ENCODE assay signal across 20 mouse cellular contexts in genomic region chr6:120945510-120945909, GRCm38 (mm10). TPM values are rescaled to one million over a fixed set of nuclear protein-coding genes. Genes with fewer than 3 reads are reported as not detected.
DNase-seq lines count a peak whose midpoint lies in the region; ATAC-seq and TF ChIP-seq lines count a peak whose summit lies in the region.
"Had no signal": no experiment of that assay in that cellular context is flagged by ENCODE, and none has a peak within 500 bp of the region (broad histone marks: within the 10 kb centered on the region; RNA-seq: fewer than 3 reads in every experiment).

No protein-coding gene starts in this region.

- TF ChIP-seq CTCF in liver, postnatal 0 days (IDR thresholded peaks at IDR 0.05; ENCODE audit: low read depth): no peak

- H3K4me2 ChIP-seq in kidney, embryonic 16.5 days (replicated peaks; ENCODE audit: low read depth, low read length): no peak overlapping the region
- no peak overlapping the region for H3K4me2 ChIP-seq in kidney, embryonic 15.5 days
- H3K4me2 ChIP-seq in liver, postnatal 0 days (ENCODE audit: low read depth, low read length): no peak overlapping the region
- H3K4me2 ChIP-seq: heart, embryonic 11.5 days; hindbrain, embryonic 12.5 days had no signal

- H3K4me1 ChIP-seq in kidney, embryonic 16.5 days (ENCODE audit: insufficient read depth, low read length): no peaks in the 10 kb centered on the region
- H3K4me1 ChIP-seq in kidney, embryonic 15.5 days: no peaks in the 10 kb centered on the region
- H3K4me1 ChIP-seq in liver, postnatal 0 days (ENCODE audit: insufficient read depth): 0 out of 2 replicates have a peak, but pooled peaks cover 2% of the 10 kb centered on the region
- H3K4me1 ChIP-seq: hindbrain, embryonic 12.5 days had no signal

- no peak for ATAC-seq in kidney, embryonic 16.5 days (ENCODE audit: low FRiP score, low TSS enrichment)
- ATAC-seq in kidney, embryonic 15.5 days (replicated peaks; ENCODE audit: low FRiP score): no peak
- ATAC-seq in liver, postnatal 0 days: peak; percentile 56
- ATAC-seq in erythroid progenitor cell, adult 5-6 weeks (replicated peaks; ENCODE audit: low FRiP score, poor library complexity, severe bottlenecking): no peak
- ATAC-seq: activated CD4-positive, CD25-positive, alpha-beta regulatory T cell, adult 4 months; forebrain, embryonic 14.5 days; forebrain, postnatal 0 days had no signal

- no peak overlapping the region for H3K4me3 ChIP-seq in kidney, embryonic 16.5 days (ENCODE audit: low read length)
- no peak overlapping the region for H3K4me3 ChIP-seq in kidney, embryonic 15.5 days (replicated peaks)
- H3K4me3 ChIP-seq in liver, postnatal 0 days (ENCODE audit: low read depth, low read length): no peak overlapping the region
- H3K4me3 ChIP-seq: gastrocnemius, adult 2 months; hindbrain, embryonic 12.5 days had no signal

- H3K9me3 ChIP-seq in kidney, embryonic 16.5 days (ENCODE audit: low read length): no peaks in the 10 kb centered on the region
- no peaks in the 10 kb centered on the region for H3K9me3 ChIP-seq in kidney, embryonic 15.5 days (replicated peaks)
- no peaks in the 10 kb centered on the region for H3K9me3 ChIP-seq in liver, postnatal 0 days (ENCODE audit: low read length)
- H3K9me3 ChIP-seq: hindbrain, embryonic 12.5 days had no signal

- H3K9ac ChIP-seq in kidney, embryonic 16.5 days (replicated peaks; ENCODE audit: low read length): no peak overlapping the region
- no peak overlapping the region for H3K9ac ChIP-seq in kidney, embryonic 15.5 days
- H3K9ac ChIP-seq in liver, postnatal 0 days (replicated peaks): no peak overlapping the region
- H3K9ac ChIP-seq: forebrain, postnatal 0 days; hindbrain, embryonic 12.5 days had no signal

- peak; percentile 42 for DNase-seq in kidney, adult 11 months
- DNase-seq in kidney, adult 8-10 months: peak; percentile 40 to 58
- DNase-seq in liver, postnatal 0 days: peak; percentile 60
- no peak for DNase-seq in liver
- DNase-seq: adrenal gland, adult 8-10 months; adrenal gland, postnatal 25 days; cerebellum, adult 11-12 months; cerebellum, adult 8-10 months; cerebellum, postnatal 14 days; forebrain, postnatal 0 days; gastrocnemius, adult 2 months; gastrocnemius, postnatal 14 days; heart, adult 11 months had no signal

- 93% methylated on average over 9 of the region's 9 CpGs for WGBS in kidney, embryonic 16.5 days
- WGBS in kidney, embryonic 15.5 days: 92% methylated on average over 9 of the region's 9 CpGs
- WGBS in liver, postnatal 0 days (ENCODE audit: insufficient replicate concordance): 84% methylated on average over 9 of the region's 9 CpGs

- H3K27me3 ChIP-seq in kidney, embryonic 16.5 days (ENCODE audit: insufficient read depth, low read length): no peaks in the 10 kb centered on the region
- H3K27me3 ChIP-seq in kidney, embryonic 15.5 days: no peaks in the 10 kb centered on the region
- no peaks in the 10 kb centered on the region for H3K27me3 ChIP-seq in liver, postnatal 0 days (ENCODE audit: insufficient read depth, low read length)
- H3K27me3 ChIP-seq: hindbrain, embryonic 12.5 days had no signal

- H3K27ac ChIP-seq in kidney, embryonic 16.5 days (ENCODE audit: low read length): no peak overlapping the region
- H3K27ac ChIP-seq in kidney, embryonic 15.5 days: no peak overlapping the region
- no peak overlapping the region for H3K27ac ChIP-seq in liver, postnatal 0 days (ENCODE audit: low read depth)
- H3K27ac ChIP-seq: gastrocnemius, adult 2 months; hindbrain, embryonic 12.5 days had no signal

- no peak for TF ChIP-seq EP300 in liver, postnatal 0 days (IDR thresholded peaks at IDR 0.05; ENCODE audit: low read depth)

- peaks cover 5% of the 10 kb centered on the region; the same call in 1 of the 2 replicates for H3K36me3 ChIP-seq in kidney, embryonic 16.5 days (ENCODE audit: insufficient read depth, low read length)
- H3K36me3 ChIP-seq in kidney, embryonic 15.5 days: peaks cover 33% of the 10 kb centered on the region
- peaks cover 6% of the 10 kb centered on the region; the same call in 1 of the 2 replicates for H3K36me3 ChIP-seq in liver, postnatal 0 days (replicated peaks; ENCODE audit: insufficient read depth, low read length)

RNA-seq across cellular contexts. Expression of gene Bid, which starts 28.9 kb away (rescaled TPM):
- 26.8 and 29.1 TPM in 2 replicates for polyA plus RNA-seq in kidney, embryonic 16.5 days (2015; fragmentation: Nextera tagmentation; extraction: Ambion mirVana)
- polyA plus RNA-seq in kidney, embryonic 15.5 days (2015; fragmentation: Nextera tagmentation; extraction: Ambion mirVana): 22.2 and 23.8 TPM in 2 replicates
- polyA plus RNA-seq in liver, postnatal 0 days (2015; fragmentation: Nextera tagmentation; extraction: Ambion mirVana): 24.6 and 24.7 TPM in 2 replicates
- 9.6 and 11.5 TPM in 2 replicates for total RNA-seq in erythroid progenitor cell, adult 5-6 weeks (2015; ENCODE audit: low replicate concordance)
- 6.3 and 7.7 TPM in 2 replicates for total RNA-seq in erythroid progenitor cell, adult 5-6 weeks (2017; ENCODE audit: low replicate concordance)
